Mouse (Mus musculus): ENCODE results near the gene Prelp.

DNA sequence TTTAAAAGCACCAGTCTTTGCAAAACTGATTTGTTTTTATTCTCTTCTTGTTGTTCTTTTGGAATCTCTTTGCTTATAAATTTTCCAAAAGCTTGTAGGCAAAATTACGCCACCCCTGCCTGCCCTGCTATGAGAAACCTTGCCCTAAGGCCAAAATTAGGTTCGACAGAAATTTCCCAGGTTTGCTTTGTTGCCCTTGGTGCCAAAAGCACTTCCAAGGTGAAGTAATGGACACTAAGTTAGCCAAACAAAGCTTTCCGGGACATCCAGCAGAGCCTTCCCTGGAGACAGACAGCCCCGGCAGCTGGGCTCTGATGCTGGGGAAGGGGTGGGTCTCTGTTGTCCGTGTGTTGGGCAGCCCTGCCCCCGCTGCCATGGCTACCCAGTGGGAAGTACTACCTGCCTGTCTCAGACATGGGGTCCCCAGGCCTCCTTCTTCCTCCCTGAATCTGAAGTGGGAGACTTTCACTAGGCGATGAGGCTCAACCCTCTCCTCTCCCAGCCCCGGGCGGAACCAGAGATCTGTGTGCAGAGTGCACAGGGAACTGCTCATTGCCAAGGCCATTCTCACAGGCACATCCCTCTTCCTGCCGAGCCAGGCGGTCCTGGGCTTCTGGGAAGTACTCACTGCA is 3.6 kb downstream of the Prelp start:
- no peak for TF ChIP-seq CTCF (conservative IDR thresholded peaks at IDR 0.05; ENCODE audit: low read length)
- no peak for TF ChIP-seq POU5F1 (IDR thresholded peaks at IDR 0.05; ENCODE audit: borderline replicate concordance, low read length)
